Mouse (Mus musculus) T-helper 2 cell (primary cell): Measurements from ENCODE around the gene Tsks.

Experiments
- in situ Hi-C: fragments of 300-600 bp; cut with MboI, MseI; formaldehyde crosslinking; loops from one replicate; pipeline ENCODE4 v1.15.1; 2025; ENCODE audit warnings: high pct_unique_total_duplicates

Gene Tsks

GRCm38 (mm10) chr7:44942904-44943303 lies at the start of gene Tsks:
Tsks (plus strand) TSS chr7:44943204.
- in situ Hi-C loops = no loop called here

GRCm38 (mm10) chr7:44894175-44894574 lies 48.8 kb upstream of the Tsks start:
- in situ Hi-C loops = loop anchor here (10.0 kb wide), 1 partner anchor 339 kb away; the partner anchor contains the start of gene Nr1h2

DNA sequence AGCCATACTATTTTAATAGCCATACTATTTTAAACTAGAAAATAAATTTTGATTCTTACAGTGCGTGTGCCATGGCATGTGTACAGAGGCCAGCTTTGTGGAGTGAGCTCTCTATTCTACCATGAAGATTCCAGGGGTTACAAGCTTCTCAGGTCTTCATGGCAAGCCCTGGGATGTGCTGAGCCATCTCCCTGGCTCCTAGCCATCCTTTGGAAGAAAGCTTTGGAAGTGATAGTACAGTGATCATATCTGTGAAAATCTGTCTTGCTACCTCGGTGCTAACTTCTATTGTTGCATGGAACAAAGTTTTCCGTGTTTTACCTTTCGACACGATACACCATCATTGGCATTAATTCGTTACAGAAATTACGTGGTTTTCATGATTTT lies 47.8 kb upstream of the Tsks start:
- in situ Hi-C loops = loop anchor here (10.0 kb wide), 1 partner anchor 340 kb away; the partner anchor contains the start of gene Nr1h2

- in situ Hi-C loops = loop anchor here (10.0 kb wide), 1 partner anchor 341 kb away; the partner anchor contains the start of gene Nr1h2
Measured at GRCm38 (mm10) chr7:44895593-44896434, 47.2 kb upstream of the Tsks start, which contains the start of gene Fuz. Fuz (plus strand) TSS chr7:44896079.

- in situ Hi-C loops = loop anchor here (10.0 kb wide), 1 partner anchor 342 kb away; the partner anchor contains the start of gene Nr1h2
Measured at GRCm38 (mm10) chr7:44896499-44896898, 46.5 kb upstream of the Tsks start.

DNA sequence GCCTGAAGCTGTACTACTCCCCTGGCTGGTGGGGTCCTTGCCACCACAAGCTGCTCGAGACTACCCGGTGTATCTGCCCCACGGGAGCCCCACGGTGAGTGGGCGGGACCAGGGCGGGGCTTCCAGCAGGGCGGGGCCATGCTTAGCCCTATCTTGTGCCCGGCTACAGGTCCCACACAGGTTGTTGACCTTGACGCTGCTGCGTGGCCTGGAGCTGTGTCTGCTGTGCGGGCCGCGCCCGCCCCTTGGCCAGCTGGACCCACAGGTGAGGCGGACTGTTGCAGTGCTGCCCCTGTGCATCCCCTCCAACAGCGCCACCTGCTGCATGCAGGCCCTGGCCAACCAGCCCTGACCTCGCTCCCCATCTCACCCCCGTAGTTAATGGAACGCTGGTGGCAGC lies 44.4 kb upstream of the Tsks start:
- in situ Hi-C loops = loop anchor here (10.0 kb wide), 1 partner anchor 344 kb away; the partner anchor contains the start of gene Nr1h2

- in situ Hi-C loops = no loop called here
Measured at GRCm38 (mm10) chr7:44900632-44901031, 42.4 kb upstream of the Tsks start.

DNA sequence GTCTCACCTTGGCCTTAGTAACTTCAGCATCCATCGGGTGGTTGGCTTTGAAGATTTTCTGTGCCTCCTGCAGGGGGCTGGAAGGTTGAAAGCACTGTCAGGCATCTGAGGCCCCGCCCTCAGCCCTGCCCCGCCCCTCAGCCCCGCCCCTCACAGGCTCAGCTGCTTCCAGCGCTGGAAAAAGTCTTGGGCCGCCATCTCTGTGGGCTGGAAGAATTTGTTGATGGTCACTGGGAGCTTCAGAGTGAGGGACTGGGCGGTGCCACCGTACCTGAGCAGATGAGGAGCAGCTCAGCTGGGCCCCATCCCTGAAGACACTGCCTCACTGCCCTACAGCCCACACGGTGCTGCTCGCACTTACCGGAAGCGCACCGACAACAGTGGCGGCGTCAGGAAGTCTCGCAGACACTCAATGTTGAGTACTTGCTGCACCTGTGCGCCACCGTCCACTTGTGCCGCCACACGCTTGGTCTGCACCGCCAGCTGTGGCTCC lies 41.7 kb upstream of the Tsks start:
- in situ Hi-C loops = no loop called here

DNA sequence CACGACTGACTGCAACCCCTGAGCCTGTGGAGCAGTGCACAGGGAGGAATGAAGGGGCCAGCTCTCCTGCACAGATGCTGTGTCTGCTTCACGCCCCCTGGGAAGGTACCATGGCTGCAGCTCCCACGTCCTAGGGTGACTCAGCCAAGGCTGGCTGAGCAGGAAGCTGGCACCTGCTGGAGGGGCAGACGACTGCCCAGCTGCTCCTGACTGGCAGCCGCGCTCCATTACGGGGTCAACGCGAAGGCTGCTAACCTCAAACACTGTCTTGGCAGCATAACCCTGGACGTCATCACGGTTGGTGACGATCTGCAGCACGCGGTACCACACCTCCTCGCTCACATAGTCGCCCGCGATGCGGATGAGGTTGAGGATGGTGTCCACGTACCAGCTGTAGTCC lies 37.6 kb upstream of the Tsks start:
- in situ Hi-C loops = no loop called here

GRCm38 (mm10) chr7:44908706-44909476 lies 34.1 kb upstream of the Tsks start:
- in situ Hi-C loops = no loop called here

GRCm38 (mm10) chr7:44914396-44914795 lies 28.6 kb upstream of the Tsks start:
- in situ Hi-C loops = no loop called here

- in situ Hi-C loops = loop anchor here (5.0 kb wide), 1 partner anchor 42 kb away; no protein-coding TSS in a partner anchor
Measured at GRCm38 (mm10) chr7:44915314-44915713, 27.7 kb upstream of the Tsks start.

DNA sequence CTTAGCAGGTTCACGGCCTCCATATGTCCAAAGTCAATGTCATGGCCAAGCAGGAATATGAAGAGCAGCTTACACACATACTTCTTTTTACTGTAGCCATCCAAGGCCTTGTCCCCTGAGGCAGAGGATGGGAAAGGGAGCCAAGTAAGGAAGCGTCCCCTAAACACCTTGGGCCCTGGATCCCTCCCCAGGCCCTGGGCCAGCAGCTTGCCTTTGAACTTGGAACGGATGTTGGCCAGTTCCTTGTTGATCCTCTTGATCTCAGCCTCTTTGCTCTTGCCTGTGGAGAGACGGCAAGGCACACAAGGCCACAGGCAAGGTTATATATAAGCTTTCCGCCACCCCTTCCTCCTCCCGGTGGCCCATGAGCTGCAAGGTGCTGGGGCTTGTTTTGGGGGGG lies 26.8 kb upstream of the Tsks start:
- in situ Hi-C loops = loop anchor here (5.0 kb wide), 1 partner anchor 41 kb away; no protein-coding TSS in a partner anchor

DNA sequence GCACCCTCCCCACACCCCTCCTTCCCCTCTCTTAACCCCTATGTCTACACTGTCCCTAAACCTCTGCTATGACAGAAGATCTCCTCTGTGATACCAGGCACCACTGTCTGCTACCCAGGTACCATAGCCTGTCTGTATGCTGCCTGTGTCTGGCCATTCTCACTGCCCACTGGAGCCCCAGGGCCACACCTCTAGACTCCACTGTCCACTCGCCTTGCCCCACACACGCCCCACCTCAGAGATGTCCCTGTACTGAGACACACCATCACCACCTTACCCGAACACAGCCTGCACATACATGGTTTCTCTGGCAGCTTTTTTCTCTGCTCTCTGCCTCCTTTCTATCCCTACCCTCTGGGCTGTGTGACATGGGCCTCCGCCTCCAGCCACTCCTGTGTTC lies 26.1 kb upstream of the Tsks start:
- in situ Hi-C loops = loop anchor here (5.0 kb wide), 1 partner anchor 40 kb away; no protein-coding TSS in a partner anchor

GRCm38 (mm10) chr7:44918219-44918618 lies 24.8 kb upstream of the Tsks start:
- in situ Hi-C loops = loop anchor here (5.0 kb wide), 1 partner anchor 39 kb away; no protein-coding TSS in a partner anchor

GRCm38 (mm10) chr7:44919127-44919526 lies 23.9 kb upstream of the Tsks start:
- in situ Hi-C loops = loop anchor here (5.0 kb wide), 1 partner anchor 38 kb away; no protein-coding TSS in a partner anchor

- in situ Hi-C loops = no loop called here
Measured at GRCm38 (mm10) chr7:44922530-44922929, 20.5 kb upstream of the Tsks start.

DNA sequence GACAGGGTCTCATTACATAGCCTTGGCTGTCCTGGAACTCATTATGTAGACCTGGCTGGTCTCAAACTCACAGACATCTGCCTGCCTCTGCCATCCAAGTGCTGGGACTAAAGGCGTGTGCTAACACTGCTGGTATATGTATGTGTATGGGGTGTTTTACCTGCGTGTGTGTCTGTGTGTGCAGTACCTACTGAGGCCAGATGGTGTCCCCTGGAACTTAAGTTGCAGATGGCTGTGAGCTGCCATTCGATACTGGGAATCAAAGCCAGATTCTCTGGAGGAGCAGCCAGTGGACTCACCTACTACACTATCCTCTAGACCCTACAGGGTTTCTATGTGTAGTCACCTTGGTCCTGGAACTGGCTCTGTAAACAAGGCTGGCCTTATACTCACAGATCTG lies 17.5 kb upstream of the Tsks start:
- in situ Hi-C loops = no loop called here

- in situ Hi-C loops = no loop called here
Measured at GRCm38 (mm10) chr7:44928570-44928969, 14.4 kb upstream of the Tsks start.

GRCm38 (mm10) chr7:44929204-44930151 lies 13.5 kb upstream of the Tsks start, which contains the start of gene Ap2a1:
Ap2a1 (minus strand) TSS chr7:44929496.
- in situ Hi-C loops = no loop called here

- in situ Hi-C loops = no loop called here
Measured at GRCm38 (mm10) chr7:44938680-44939079, 4.3 kb upstream of the Tsks start.
